Mouse (Mus musculus) heart, postnatal 0 days (tissue): Measurements from ENCODE around the gene B3galt1. TPM values are rescaled to one million over a fixed set of nuclear protein-coding genes. Genes with fewer than 3 reads are reported as not detected.
A peak's percentile ranks its signal among the peaks of the same experiment; 100 is the strongest.

Experiments
- ATAC-seq: fragments of 200-750 bp; cut with Nextera tagmentation; 2 replicates; pipeline ENCODE4 v1.8.0; 2017; ENCODE audit warnings: low read depth, moderate number of reproducible peaks, moderate library complexity; ENCODE audit not compliant: insufficient read depth
- DNase-seq: peaks from one replicate; pipeline ENCODE4 v3.0.0-alpha.2; 2016; ENCODE audit warnings: low spot score
- H3K27ac ChIP-seq: fragments of 300-500 bp; sonication (generic); 2 replicates; pipeline ENCODE4 v1.5.1; 2014; ENCODE audit warnings: low read depth, mild to moderate bottlenecking
- H3K27me3 ChIP-seq: fragments of 300-500 bp; sonication (generic); 2 replicates; pipeline ENCODE4 v1.6.1; 2014; ENCODE audit warnings: low read length, mixed read lengths; ENCODE audit not compliant: control insufficient read depth, insufficient read depth
- H3K36me3 ChIP-seq: fragments of 300-500 bp; sonication (generic); replicated peaks from 2 replicates; pipeline ENCODE4 v1.6.1; 2014; ENCODE audit warnings: low read length, mixed read lengths; ENCODE audit not compliant: control insufficient read depth, insufficient read depth
- H3K4me1 ChIP-seq: fragments of 300-500 bp; sonication (generic); 2 replicates; pipeline ENCODE4 v1.6.1; 2014; ENCODE audit warnings: antibody characterized with exemption; ENCODE audit not compliant: control insufficient read depth, insufficient read depth
- H3K4me2 ChIP-seq: fragments of 300-500 bp; sonication (generic); 2 replicates; pipeline ENCODE4 v1.6.1; 2014; ENCODE audit warnings: low read depth, mild to moderate bottlenecking, low read length, moderate library complexity
- H3K4me3 ChIP-seq: fragments of 300-500 bp; sonication (generic); 2 replicates; pipeline ENCODE4 v1.5.1; 2014; ENCODE audit warnings: low read depth, low read length
- H3K9ac ChIP-seq: fragments of 300-500 bp; sonication (generic); replicated peaks from 2 replicates; pipeline ENCODE4 v1.6.1; 2014; ENCODE audit warnings: low read depth, low read length, mixed read lengths
- H3K9me3 ChIP-seq: fragments of 300-500 bp; sonication (generic); replicated peaks from 2 replicates; pipeline ENCODE4 v1.6.1; 2016; ENCODE audit warnings: low read length; ENCODE audit not compliant: control insufficient read depth
- CTCF ChIP-seq: IDR thresholded peaks from 2 replicates; pipeline ENCODE4 v1.5.1; 2016; ENCODE audit warnings: antibody characterized with exemption, control low read depth, low read depth
- EP300 ChIP-seq: IDR thresholded peaks from 2 replicates; pipeline ENCODE4 v1.6.1; 2016; ENCODE audit warnings: antibody characterized with exemption, low read depth
- WGBS: fragments of 180-500 bp; shearing (Covaris S2); extraction: QIAGEN DNeasy Blood & Tissue Kit; methylation state at CpG from one replicate; pipeline ENCODE4 v1.1.7; 2014; 5-methylcytosine and 5-hydroxymethylcytosine counted together
- polyA plus RNA-seq: library from polyadenylated mRNA; unstranded; fragments of >200 nt; fragmentation: Nextera tagmentation; extraction: Ambion mirVana; gene quantifications from 2 replicates; pipeline ENCODE4 v1.2.1, GENCODE M21; 2015
- total RNA-seq: library from RNA; depleted of rRNA; stranded (reverse); fragments of >200 nt; gene quantifications from 2 replicates; pipeline ENCODE4 v1.2.3, GENCODE M21; 2014; ENCODE audit warnings: low replicate concordance

The B3galt1 gene
- total and polyA plus RNA-seq, 2 experiments from 2014 or later, result 0.57 to 2.7 TPM

GRCm38 (mm10) chr2:68086101-68086500, 520.4 kb downstream of the B3galt1 start:
- Histone ChIP-seq H3K36me3 (no peaks in the 10 kb centered on the region), H3K4me1 (no peaks in the 10 kb centered on the region), H3K27ac (no peak overlapping the region), H3K4me3 (no peak overlapping the region), H3K9ac (no peak overlapping the region), H3K9me3 (no peaks in the 10 kb centered on the region), H3K27me3 (no peaks in the 10 kb centered on the region), H3K4me2 (no peak overlapping the region)
- ATAC-seq, result no peak
- no peak for TF ChIP-seq CTCF
- no peak for TF ChIP-seq EP300
- WGBS, result 49% methylated on average over 4 of the region's 4 CpGs
- DNase-seq, result no peak

- H3K4me2 ChIP-seq, result no peak overlapping the region
- ATAC-seq, result no peak
- no peak overlapping the region for H3K9ac ChIP-seq
- H3K27me3 ChIP-seq, result no peaks in the 10 kb centered on the region
- H3K4me3 ChIP-seq, result no peak overlapping the region
- H3K4me1 ChIP-seq, result no peaks in the 10 kb centered on the region
- no peak overlapping the region for H3K27ac ChIP-seq
- H3K36me3 ChIP-seq, result no peaks in the 10 kb centered on the region
- no peak for DNase-seq
- no peak for TF ChIP-seq CTCF
- no peak for TF ChIP-seq EP300
- H3K9me3 ChIP-seq, result no peaks in the 10 kb centered on the region
- WGBS, result 85% methylated on average over 2 of the region's 2 CpGs
Observed at GRCm38 (mm10) chr2:68091559-68091958, 525.9 kb downstream of the B3galt1 start.

GRCm38 (mm10) chr2:68104641-68105040, 539.0 kb downstream of the B3galt1 start:
- no peaks in the 10 kb centered on the region for H3K4me1 ChIP-seq
- TF ChIP-seq EP300 (no peak), CTCF (no peak)
- no peak overlapping the region for H3K9ac ChIP-seq
- no peaks in the 10 kb centered on the region for H3K9me3 ChIP-seq
- H3K36me3 ChIP-seq, result no peaks in the 10 kb centered on the region
- H3K27ac ChIP-seq, result no peak overlapping the region
- no peak overlapping the region for H3K4me3 ChIP-seq
- no peak overlapping the region for H3K4me2 ChIP-seq
- no peaks in the 10 kb centered on the region for H3K27me3 ChIP-seq
- ATAC-seq (no peak), DNase-seq (no peak)
- 70% methylated on average over 4 of the region's 4 CpGs for WGBS

GRCm38 (mm10) chr2:68118076-68118475, 552.4 kb downstream of the B3galt1 start:
- ATAC-seq, result no peak
- DNase-seq, result no peak
- WGBS, result 63% methylated on average over 8 of the region's 8 CpGs

GRCm38 (mm10) chr2:68124751-68125150, 559.1 kb downstream of the B3galt1 start:
- TF ChIP-seq CTCF (0 out of 2 replicates have a peak, but pooled peaks have one; percentile 15), EP300 (no peak)

More at GRCm38 (mm10) chr2:68118076-68118475, 552.4 kb downstream of the B3galt1 start:
- Histone ChIP-seq H3K9me3 (no peaks in the 10 kb centered on the region), H3K4me2 (no peak overlapping the region), H3K4me1 (no peaks in the 10 kb centered on the region), H3K27me3 (no peaks in the 10 kb centered on the region), H3K9ac (no peak overlapping the region), H3K36me3 (no peaks in the 10 kb centered on the region), H3K4me3 (no peak overlapping the region), H3K27ac (no peak overlapping the region)
- TF ChIP-seq CTCF (peak; percentile 27; the same call in 1 of the 2 replicates), EP300 (no peak)

GRCm38 (mm10) chr2:68141094-68141493, 575.4 kb downstream of the B3galt1 start:
- no peak overlapping the region for H3K9ac ChIP-seq
- no peak for ATAC-seq
- H3K9me3 ChIP-seq, result no peaks in the 10 kb centered on the region; the same call in 1 of the 2 replicates
- no peaks in the 10 kb centered on the region for H3K27me3 ChIP-seq
- no peaks in the 10 kb centered on the region for H3K36me3 ChIP-seq
- no peak overlapping the region for H3K4me3 ChIP-seq
- no peak for TF ChIP-seq EP300
- no peak for TF ChIP-seq CTCF
- DNase-seq, result no peak
- H3K4me1 ChIP-seq, result no peaks in the 10 kb centered on the region
- no peak overlapping the region for H3K4me2 ChIP-seq
- no peak overlapping the region for H3K27ac ChIP-seq
- WGBS, result 77% methylated on average over 2 of the region's 2 CpGs

More at GRCm38 (mm10) chr2:68124751-68125150, 559.1 kb downstream of the B3galt1 start:
- no peaks in the 10 kb centered on the region for H3K36me3 ChIP-seq
- no peak for DNase-seq
- no peak for ATAC-seq
- H3K27me3 ChIP-seq, result no peaks in the 10 kb centered on the region
- H3K9ac ChIP-seq, result no peak overlapping the region
- WGBS, result 52% methylated on average over 6 of the region's 6 CpGs
- peaks cover 3% of the 10 kb centered on the region; the same call in 1 of the 2 replicates for H3K9me3 ChIP-seq
- no peak overlapping the region for H3K27ac ChIP-seq
- H3K4me3 ChIP-seq, result no peak overlapping the region
- H3K4me1 ChIP-seq, result no peaks in the 10 kb centered on the region
- no peak overlapping the region for H3K4me2 ChIP-seq
